Mouse (Mus musculus): Measurements from ENCODE around the gene Nxph1. TPM values are rescaled to one million over a fixed set of nuclear protein-coding genes. Genes with fewer than 3 reads are reported as not detected.

Nxph1 gene
- polyA plus RNA-seq, 1 experiment from 2014 or later: 0.16 TPM

GRCm38 (mm10) chr6:9147966-9148365 lies 199.7 kb downstream of the Nxph1 start:
- H3K27ac ChIP-seq: no peak overlapping the region
- H3K4me3 ChIP-seq (replicated peaks): no peak overlapping the region
- H3K4me1 ChIP-seq (replicated peaks): no peaks in the 10 kb centered on the region
- H3K36me3 ChIP-seq: no peaks in the 10 kb centered on the region
- H3K9ac ChIP-seq (replicated peaks): no peak overlapping the region
- H3K27me3 ChIP-seq: no peaks in the 10 kb centered on the region
- H3K9me3 ChIP-seq: no peaks in the 10 kb centered on the region
- no peak overlapping the region for H3K4me2 ChIP-seq
- ATAC-seq (ENCODE audit: insufficient number of reproducible peaks, insufficient read depth, low FRiP score, low TSS enrichment, low read depth): no peak

- no peaks in the 10 kb centered on the region for H3K4me1 ChIP-seq (replicated peaks)
- H3K27me3 ChIP-seq: no peaks in the 10 kb centered on the region
- no peaks in the 10 kb centered on the region for H3K36me3 ChIP-seq
- no peaks in the 10 kb centered on the region for H3K9me3 ChIP-seq
- WGBS: 64% methylated on average over 1 of the region's 1 CpGs
- no peak overlapping the region for H3K9ac ChIP-seq (replicated peaks)
- H3K4me3 ChIP-seq (replicated peaks): no peak overlapping the region
- no peak overlapping the region for H3K27ac ChIP-seq
- H3K4me2 ChIP-seq: no peak overlapping the region
- ATAC-seq (ENCODE audit: insufficient number of reproducible peaks, insufficient read depth, low FRiP score, low TSS enrichment, low read depth): no peak
Observed at GRCm38 (mm10) chr6:9149791-9150190, 201.6 kb downstream of the Nxph1 start.

- no peak for ATAC-seq (ENCODE audit: insufficient number of reproducible peaks, insufficient read depth, low FRiP score, low TSS enrichment, low read depth)
- 86% methylated on average over 2 of the region's 2 CpGs for WGBS
- H3K4me2 ChIP-seq: no peak overlapping the region
Observed at GRCm38 (mm10) chr6:9159191-9159590, 211.0 kb downstream of the Nxph1 start.

GRCm38 (mm10) chr6:9182477-9182876 lies 234.2 kb downstream of the Nxph1 start:
- Histone ChIP-seq H3K27ac (no peak overlapping the region), H3K27me3 (no peaks in the 10 kb centered on the region), H3K4me3 (replicated peaks) (no peak overlapping the region), H3K4me1 (replicated peaks) (no peaks in the 10 kb centered on the region), H3K4me2 (no peak overlapping the region), H3K36me3 (no peaks in the 10 kb centered on the region), H3K9ac (replicated peaks) (no peak overlapping the region), H3K9me3 (no peaks in the 10 kb centered on the region)
- WGBS: 67% methylated on average over 3 of the region's 3 CpGs
- ATAC-seq (ENCODE audit: insufficient number of reproducible peaks, insufficient read depth, low FRiP score, low TSS enrichment, low read depth): no peak

More at GRCm38 (mm10) chr6:9159191-9159590, 211.0 kb downstream of the Nxph1 start:
- H3K4me1 ChIP-seq (replicated peaks): no peaks in the 10 kb centered on the region
- no peak overlapping the region for H3K9ac ChIP-seq (replicated peaks)
- no peaks in the 10 kb centered on the region for H3K9me3 ChIP-seq
- H3K27me3 ChIP-seq: no peaks in the 10 kb centered on the region
- no peak overlapping the region for H3K4me3 ChIP-seq (replicated peaks)
- H3K36me3 ChIP-seq: no peaks in the 10 kb centered on the region
- H3K27ac ChIP-seq: no peak overlapping the region

GRCm38 (mm10) chr6:9210730-9211129 lies 262.5 kb downstream of the Nxph1 start:
- H3K27me3 ChIP-seq: no peaks in the 10 kb centered on the region
- no peaks in the 10 kb centered on the region for H3K9me3 ChIP-seq
- 83% methylated on average over 4 of the region's 4 CpGs for WGBS
- no peak for ATAC-seq (ENCODE audit: insufficient number of reproducible peaks, insufficient read depth, low FRiP score, low TSS enrichment, low read depth)
- no peak overlapping the region for H3K4me3 ChIP-seq (replicated peaks)
- H3K4me2 ChIP-seq: no peak overlapping the region
- H3K27ac ChIP-seq: no peak overlapping the region
- no peaks in the 10 kb centered on the region for H3K36me3 ChIP-seq
- no peaks in the 10 kb centered on the region for H3K4me1 ChIP-seq (replicated peaks)
- no peak overlapping the region for H3K9ac ChIP-seq (replicated peaks)

GRCm38 (mm10) chr6:9220724-9221453 lies 272.7 kb downstream of the Nxph1 start:
- Histone ChIP-seq H3K27me3 (no peaks in the 10 kb centered on the region), H3K36me3 (no peaks in the 10 kb centered on the region), H3K4me1 (replicated peaks) (peaks cover 23% of the 10 kb centered on the region; the same call in 1 of the 2 replicates), H3K4me3 (replicated peaks) (no peak overlapping the region), H3K27ac (peak overlapping the region; percentile 5; the same call in 1 of the 2 replicates), H3K4me2 (no peak overlapping the region), H3K9me3 (no peaks in the 10 kb centered on the region), H3K9ac (replicated peaks) (no peak overlapping the region)
- WGBS: 10% methylated on average over 4 of the region's 4 CpGs
- ATAC-seq (ENCODE audit: insufficient number of reproducible peaks, insufficient read depth, low FRiP score, low TSS enrichment, low read depth): no peak; the same call in 1 of the 2 replicates

DNA sequence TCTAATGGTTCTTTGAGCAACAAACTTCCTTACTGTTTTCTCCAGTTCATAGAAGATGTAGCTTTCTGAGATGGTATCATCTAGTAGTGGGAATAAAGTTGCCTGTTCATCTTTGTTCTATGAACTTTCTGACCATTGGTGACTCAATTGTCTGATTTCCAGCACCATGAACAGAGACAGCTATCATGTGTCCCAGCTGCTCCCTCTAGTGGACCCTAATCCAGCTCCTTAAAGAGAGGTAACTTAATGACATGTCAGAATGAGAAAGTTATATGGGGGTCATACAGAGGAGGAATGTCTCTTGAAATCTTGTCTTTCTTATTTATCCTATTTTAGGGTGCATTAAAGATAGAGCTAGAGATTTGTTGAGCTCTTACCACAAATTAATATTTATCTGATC lies 286.6 kb downstream of the Nxph1 start:
- Histone ChIP-seq H3K9ac (replicated peaks) (no peak overlapping the region), H3K9me3 (no peaks in the 10 kb centered on the region), H3K36me3 (no peaks in the 10 kb centered on the region), H3K27ac (no peak overlapping the region), H3K4me3 (replicated peaks) (no peak overlapping the region), H3K4me2 (no peak overlapping the region), H3K4me1 (replicated peaks) (no peaks in the 10 kb centered on the region), H3K27me3 (no peaks in the 10 kb centered on the region)
- ATAC-seq (ENCODE audit: insufficient number of reproducible peaks, insufficient read depth, low FRiP score, low TSS enrichment, low read depth): no peak

GRCm38 (mm10) chr6:9267998-9268397 lies 319.8 kb downstream of the Nxph1 start:
- ATAC-seq (ENCODE audit: insufficient number of reproducible peaks, insufficient read depth, low FRiP score, low TSS enrichment, low read depth): no peak
- no peaks in the 10 kb centered on the region for H3K36me3 ChIP-seq
- H3K4me2 ChIP-seq: no peak overlapping the region
- H3K27me3 ChIP-seq: no peaks in the 10 kb centered on the region
- H3K4me3 ChIP-seq (replicated peaks): no peak overlapping the region
- no peak overlapping the region for H3K27ac ChIP-seq
- no peaks in the 10 kb centered on the region for H3K4me1 ChIP-seq (replicated peaks)
- H3K9me3 ChIP-seq: no peaks in the 10 kb centered on the region
- H3K9ac ChIP-seq (replicated peaks): no peak overlapping the region
- WGBS: 59% methylated on average over 1 of the region's 1 CpGs

Other genes starting within 250 kb of the Nxph1 start
- 18.6 and 18.8 TPM in 2 replicates for gene Ica1, start 169.9 kb upstream of the Nxph1 start, polyA plus RNA-seq (2016; fragmentation: Nextera tagmentation; extraction: Ambion mirVana)